Mouse (Mus musculus): Measurements from ENCODE around the gene Gm21394.
"Not testable (repeated sequence)": the region's sequence is repeated elsewhere in the genome, so short reads cannot be mapped to it uniquely, and the experiment has no call there.

Gm21394 gene

GRCm38 (mm10) chrY:84564807-84565206, at the start of gene Gm21394:
TSS of gene Gm21394 (minus strand) at chrY:84564907.
- not testable (repeated sequence) for DNase-seq

Measured in right cerebral cortex, postnatal 14 days (tissue).